Mouse (Mus musculus): ENCODE measurements around the gene Sox15.

Gene Sox15

DNA sequence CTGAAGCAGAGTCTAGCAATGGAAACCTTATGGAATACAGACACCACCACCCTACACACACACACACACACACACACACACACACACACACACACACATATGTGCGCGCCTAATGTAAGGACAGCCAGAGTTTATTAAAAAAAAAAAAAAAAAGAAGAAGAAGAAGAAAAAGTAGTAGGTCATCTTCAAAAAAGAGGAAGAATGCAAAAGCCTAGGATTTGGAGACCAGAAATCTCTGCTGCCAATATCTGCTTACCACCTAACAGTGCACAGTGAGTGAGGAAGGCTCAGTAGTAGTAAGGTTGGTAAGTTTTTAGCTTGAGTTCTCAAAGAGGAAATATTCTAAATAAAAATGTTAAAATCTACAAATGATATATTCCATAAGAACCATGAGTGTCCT lies 24.0 kb downstream of the Sox15 start:
- in situ Hi-C loops (cut with MseI, MboI) = no loop called here

GRCm38 (mm10) chr11:69680136-69680855 lies 25.2 kb downstream of the Sox15 start:
- in situ Hi-C loops (cut with MseI, MboI) = loop anchor here in 1 of 2 experiments (5.0 kb wide), 1 partner anchor 37 kb away; no protein-coding TSS in a partner anchor

- in situ Hi-C loops (cut with MseI, MboI) = loop anchor here in 1 of 2 experiments (5.0 kb wide), 1 partner anchor 36 kb away; no protein-coding TSS in a partner anchor
Measured at GRCm38 (mm10) chr11:69681314-69682208, 26.4 kb downstream of the Sox15 start, which contains the start of gene Senp3. Gene Senp3 (minus strand): TSS chr11:69682084.

GRCm38 (mm10) chr11:69682209-69682839 lies 27.2 kb downstream of the Sox15 start:
- in situ Hi-C loops (cut with MseI, MboI) = loop anchor here in 1 of 2 experiments (5.0 kb wide), 1 partner anchor 35 kb away; no protein-coding TSS in a partner anchor

DNA sequence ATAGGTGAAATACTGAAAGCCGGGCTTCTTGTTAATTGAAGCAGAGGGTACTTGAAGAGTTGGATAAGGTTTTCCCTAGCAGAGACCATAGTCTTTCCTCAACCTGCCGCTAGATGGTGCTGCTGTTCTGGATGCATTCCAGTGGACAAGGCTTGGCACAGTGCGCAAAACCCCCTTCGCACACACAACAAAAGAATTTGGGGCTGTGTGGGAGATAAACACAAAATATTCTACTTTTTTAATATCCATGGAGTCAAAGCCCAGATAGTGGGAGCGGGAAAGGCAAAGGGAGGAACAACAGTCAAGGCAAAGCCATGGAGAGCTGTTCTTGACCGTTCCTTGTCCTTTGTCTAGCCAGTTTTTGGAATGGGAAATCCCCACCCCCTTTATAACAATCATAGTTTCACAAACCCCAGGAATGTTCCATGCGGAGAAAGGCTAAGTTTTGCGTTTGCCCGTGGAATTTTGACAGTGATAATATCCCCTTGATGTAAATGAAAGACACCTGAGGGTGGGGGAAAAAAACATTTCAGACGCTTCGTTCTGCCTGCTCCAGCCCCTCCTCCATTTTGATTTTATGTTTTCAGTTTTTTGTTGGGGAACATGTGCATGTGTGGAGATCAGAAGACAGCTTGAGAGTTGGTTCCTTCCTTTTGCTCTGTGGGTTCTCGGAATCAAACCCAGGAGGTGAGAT lies 27.9 kb downstream of the Sox15 start:
- in situ Hi-C loops (cut with MseI, MboI) = loop anchor here in 1 of 2 experiments (5.0 kb wide), 1 partner anchor 34 kb away; no protein-coding TSS in a partner anchor

DNA sequence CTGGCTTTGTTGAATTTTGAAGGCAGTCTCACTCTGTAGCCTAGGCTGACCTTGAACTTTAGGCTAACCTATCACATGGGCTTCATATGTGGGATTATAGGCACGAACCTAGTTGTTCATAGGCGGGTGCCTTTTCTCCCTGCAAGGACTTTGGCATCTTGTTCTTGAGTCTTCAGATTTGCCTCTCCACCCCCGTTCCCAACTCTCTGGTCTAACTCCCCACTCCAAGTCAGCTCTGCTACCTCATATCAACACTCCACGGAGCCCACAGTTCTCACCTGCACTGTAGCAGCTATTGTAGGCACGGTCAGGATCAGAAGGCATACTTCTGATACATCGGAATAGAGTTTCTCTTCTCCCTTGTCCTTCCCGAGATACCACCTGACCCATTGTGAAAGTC lies 28.5 kb downstream of the Sox15 start:
- in situ Hi-C loops (cut with MseI, MboI) = loop anchor here in 1 of 2 experiments (5.0 kb wide), 1 partner anchor 34 kb away; no protein-coding TSS in a partner anchor

DNA sequence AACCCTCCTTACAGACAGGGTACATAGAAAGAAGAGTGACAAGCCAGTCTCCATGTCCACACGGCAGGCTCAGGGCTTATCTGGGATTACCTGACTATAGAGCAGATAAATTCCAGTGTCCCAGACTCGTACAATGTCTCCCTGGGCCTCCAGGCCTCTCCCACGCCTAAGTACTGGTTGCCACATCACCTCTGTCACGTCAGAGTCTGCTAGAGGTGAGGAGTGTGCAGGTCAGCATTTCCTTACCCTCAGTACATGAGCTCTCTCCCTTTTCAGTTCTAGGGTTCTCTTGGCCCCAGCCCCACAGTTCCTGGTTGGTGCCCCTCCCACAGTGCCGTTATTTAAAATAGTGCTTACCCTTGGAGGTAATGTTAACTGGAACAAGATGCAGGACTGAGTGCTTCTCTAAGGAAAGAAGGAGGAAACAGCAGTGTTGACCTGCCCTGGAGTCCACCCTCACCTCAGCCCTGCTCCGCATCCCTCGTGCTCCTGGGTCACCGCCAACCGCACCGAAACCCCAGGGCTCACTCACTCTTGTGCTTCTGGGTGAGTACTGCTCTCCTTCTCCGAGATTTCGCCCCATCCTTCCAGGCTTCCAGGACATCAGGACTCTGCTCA lies 29.1 kb downstream of the Sox15 start:
- in situ Hi-C loops (cut with MseI, MboI) = loop anchor here in 1 of 2 experiments (5.0 kb wide), 1 partner anchor 33 kb away; no protein-coding TSS in a partner anchor

DNA sequence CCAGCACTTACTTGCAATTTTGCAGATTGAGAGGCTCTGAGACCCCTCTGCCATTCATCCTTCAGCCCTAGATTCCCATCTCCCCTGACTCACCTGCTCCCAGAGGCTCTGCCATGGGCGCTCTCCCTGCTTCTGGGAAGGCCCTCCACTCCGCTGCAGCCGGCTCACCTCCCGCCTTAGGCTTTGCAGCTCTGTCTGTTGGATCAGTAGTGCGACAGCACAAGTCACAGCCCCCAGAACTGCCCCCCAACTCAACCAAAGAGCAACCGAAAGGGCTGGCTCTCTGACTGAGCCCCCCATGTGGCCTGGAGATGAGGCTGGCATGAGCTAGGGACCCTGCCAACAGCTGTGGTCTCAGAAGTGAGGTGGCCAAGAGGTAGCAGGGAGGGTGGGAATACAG lies 29.8 kb downstream of the Sox15 start:
- in situ Hi-C loops (cut with MseI, MboI) = loop anchor here in 1 of 2 experiments (5.0 kb wide), 1 partner anchor 32 kb away; no protein-coding TSS in a partner anchor

- in situ Hi-C loops (cut with MseI, MboI) = no loop called here
Measured at GRCm38 (mm10) chr11:69685526-69686148, 30.5 kb downstream of the Sox15 start, which contains the start of gene Tnfsf13. Gene Tnfsf13 (minus strand): TSS chr11:69685784.

- in situ Hi-C loops (cut with MseI, MboI) = no loop called here
Measured at GRCm38 (mm10) chr11:69686377-69686776, 31.3 kb downstream of the Sox15 start.

GRCm38 (mm10) chr11:69687061-69687460 lies 31.9 kb downstream of the Sox15 start:
- in situ Hi-C loops (cut with MseI, MboI) = no loop called here

DNA sequence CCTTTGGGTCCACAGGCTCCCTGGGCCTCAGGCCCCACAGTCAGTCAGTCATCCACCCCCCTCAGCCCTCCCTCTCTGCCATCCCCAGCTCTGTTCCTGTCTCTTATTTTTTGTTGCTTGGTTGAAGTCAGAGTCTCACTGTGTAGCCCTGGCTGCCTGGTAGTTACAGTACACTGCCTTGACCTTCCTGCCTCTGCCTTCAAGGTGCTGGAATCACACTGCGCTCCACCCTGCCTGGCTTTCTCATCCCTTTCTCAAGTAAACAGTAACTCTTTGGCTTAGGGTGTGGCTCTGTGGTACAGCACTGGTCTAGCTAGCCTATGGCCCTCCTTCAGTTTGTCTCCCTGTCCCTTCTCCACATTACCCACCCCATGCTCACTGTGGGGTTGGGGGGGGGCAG lies 34.8 kb downstream of the Sox15 start:
- in situ Hi-C loops (cut with MseI, MboI) = no loop called here

- in situ Hi-C loops (cut with MseI, MboI) = no loop called here
Measured at GRCm38 (mm10) chr11:69692196-69692811, 37.2 kb downstream of the Sox15 start.

GRCm38 (mm10) chr11:69692863-69693262 lies 37.7 kb downstream of the Sox15 start:
- in situ Hi-C loops (cut with MseI, MboI) = no loop called here

DNA sequence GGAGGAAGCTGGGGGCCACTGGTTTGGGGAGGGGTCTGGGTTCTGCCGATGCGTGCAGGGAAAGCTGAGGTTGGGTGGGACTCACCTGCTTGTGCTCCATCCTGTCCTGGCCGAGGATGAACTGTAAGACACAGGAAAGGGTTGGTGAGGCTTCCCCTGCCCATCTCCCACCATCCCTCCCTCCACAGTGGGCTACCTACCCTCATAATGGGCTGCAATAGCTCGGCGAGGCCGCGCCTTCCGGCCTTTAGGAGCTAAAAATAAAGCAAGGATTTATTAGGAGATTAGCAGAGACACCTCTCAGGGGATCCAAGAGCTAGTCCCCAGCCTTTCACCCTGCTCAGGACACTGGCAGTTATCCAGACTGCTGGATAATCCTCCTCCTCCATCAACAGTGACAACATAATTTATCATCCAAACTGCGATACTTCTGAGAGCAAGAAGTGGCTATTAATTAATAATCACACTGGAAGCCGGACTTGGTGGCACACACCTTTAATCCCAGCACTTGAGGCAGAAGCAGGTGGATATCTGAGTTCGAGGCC lies 38.4 kb downstream of the Sox15 start:
- in situ Hi-C loops (cut with MseI, MboI) = no loop called here

GRCm38 (mm10) chr11:69695046-69695360 lies 39.9 kb downstream of the Sox15 start:
- in situ Hi-C loops (cut with MseI, MboI) = no loop called here

GRCm38 (mm10) chr11:69695361-69696181 lies 40.5 kb downstream of the Sox15 start, which contains the start of the genes Tnfsf12 and Tnfsfm13:
Gene Tnfsf12 (minus strand): TSS chr11:69695849.
Gene Tnfsfm13 (minus strand): TSS chr11:69696098.
- in situ Hi-C loops (cut with MseI, MboI) = no loop called here

- in situ Hi-C loops (cut with MseI, MboI) = no loop called here
Measured at GRCm38 (mm10) chr11:69697396-69697795, 42.3 kb downstream of the Sox15 start.

Data from mouse trophoblast stem cell (cell line).